Mouse (Mus musculus) liver, embryonic 11.5 days (tissue): ENCODE results near the gene Fgfr2. TPM values are rescaled to one million over a fixed set of nuclear protein-coding genes. Genes with fewer than 3 reads are reported as not detected.

Experiments used
- ATAC-seq: fragments of 200-750 bp; cut with Nextera tagmentation; replicated peaks from 2 replicates; pipeline ENCODE4 v1.8.0; 2017; ENCODE audit warnings: moderate number of reproducible peaks, mild to moderate bottlenecking, moderate TSS enrichment, moderate library complexity; ENCODE audit not compliant: low FRiP score
- DNase-seq: peaks from one replicate; pipeline ENCODE4 v3.0.0-alpha.2; 2017; ENCODE audit warnings: low spot score
- H3K27ac ChIP-seq: fragments of 300-500 bp; sonication (generic); 2 replicates; pipeline ENCODE4 v1.5.1; 2014; ENCODE audit warnings: mild to moderate bottlenecking, low read depth, low read length, control low read depth
- H3K27me3 ChIP-seq: fragments of 300-500 bp; sonication (generic); replicated peaks from 2 replicates; pipeline ENCODE4 v1.6.1; 2014; ENCODE audit warnings: low read length, mixed read lengths; ENCODE audit not compliant: control insufficient read depth, insufficient read depth
- H3K36me3 ChIP-seq: fragments of 300-500 bp; sonication (generic); 2 replicates; pipeline ENCODE4 v1.6.1; 2014; ENCODE audit warnings: mild to moderate bottlenecking, low read length, moderate library complexity, mixed read lengths; ENCODE audit not compliant: control insufficient read depth, insufficient read depth
- H3K4me1 ChIP-seq: fragments of 300-500 bp; sonication (generic); replicated peaks from 2 replicates; pipeline ENCODE4 v1.6.1; 2014; ENCODE audit warnings: low read length, mixed read lengths; ENCODE audit not compliant: control insufficient read depth, insufficient read depth
- H3K4me2 ChIP-seq: fragments of 300-500 bp; sonication (generic); 2 replicates; pipeline ENCODE4 v1.6.1; 2014; ENCODE audit warnings: mild to moderate bottlenecking, control low read depth, moderate library complexity
- H3K4me3 ChIP-seq: fragments of 300-500 bp; sonication (generic); 2 replicates; pipeline ENCODE4 v1.5.1; 2014; ENCODE audit warnings: low read depth, low read length, control low read depth
- H3K9ac ChIP-seq: fragments of 300-500 bp; sonication (generic); 2 replicates; pipeline ENCODE4 v1.6.1; 2014; ENCODE audit warnings: low read depth, low read length, control low read depth
- H3K9me3 ChIP-seq: fragments of 300-500 bp; sonication (generic); 2 replicates; pipeline ENCODE4 v1.6.1; 2016; ENCODE audit warnings: low read length, inconsistent platforms, mixed read lengths; ENCODE audit not compliant: control insufficient read depth
- WGBS: fragments of 180-500 bp; shearing (Covaris S2); extraction: QIAGEN DNeasy Blood & Tissue Kit; methylation state at CpG from one replicate; pipeline ENCODE4 v1.1.7; 2014; 5-methylcytosine and 5-hydroxymethylcytosine counted together
- polyA plus RNA-seq: library from polyadenylated mRNA; unstranded; fragments of >200 nt; fragmentation: Nextera tagmentation; extraction: Ambion mirVana; gene quantifications from 2 replicates; pipeline ENCODE4 v1.2.1, GENCODE M21; 2014

Fgfr2 gene
- polyA plus RNA-seq, 1 experiment from 2014 or later = 32.6 TPM

GRCm38 (mm10) chr7:133037618-133038017 lies 85.5 kb downstream of the Fgfr2 start:
- ATAC-seq (no peak), DNase-seq (no peak)
- Histone ChIP-seq H3K4me3 (no peak overlapping the region), H3K27me3 (no peaks in the 10 kb centered on the region), H3K9ac (no peak overlapping the region), H3K36me3 (no peaks in the 10 kb centered on the region), H3K4me1 (peaks cover 28% of the 10 kb centered on the region), H3K9me3 (no peaks in the 10 kb centered on the region), H3K27ac (no peak overlapping the region), H3K4me2 (no peak overlapping the region)
- 56% methylated on average over 4 of the region's 4 CpGs for WGBS

GRCm38 (mm10) chr7:133037217-133037616 lies 85.9 kb downstream of the Fgfr2 start:
- WGBS = 67% methylated on average over 5 of the region's 5 CpGs

GRCm38 (mm10) chr7:133035901-133036300 lies 87.2 kb downstream of the Fgfr2 start:
- H3K27me3 ChIP-seq = no peaks in the 10 kb centered on the region
- H3K4me3 ChIP-seq = no peak overlapping the region
- H3K27ac ChIP-seq = no peak overlapping the region
- no peaks in the 10 kb centered on the region for H3K36me3 ChIP-seq
- DNase-seq = no peak
- H3K4me1 ChIP-seq = peaks cover 19% of the 10 kb centered on the region
- H3K9me3 ChIP-seq = no peaks in the 10 kb centered on the region
- H3K4me2 ChIP-seq = no peak overlapping the region
- no peak for ATAC-seq
- no peak overlapping the region for H3K9ac ChIP-seq

More at GRCm38 (mm10) chr7:133037217-133037616, 85.9 kb downstream of the Fgfr2 start:
- Histone ChIP-seq H3K4me2 (no peak overlapping the region), H3K9me3 (no peaks in the 10 kb centered on the region), H3K36me3 (no peaks in the 10 kb centered on the region), H3K9ac (no peak overlapping the region), H3K27ac (no peak overlapping the region), H3K4me3 (no peak overlapping the region), H3K27me3 (no peaks in the 10 kb centered on the region), H3K4me1 (peaks cover 28% of the 10 kb centered on the region)
- ATAC-seq (no peak), DNase-seq (no peak)

- no peak overlapping the region for H3K4me3 ChIP-seq
- DNase-seq = no peak
- WGBS = 66% methylated on average over 9 of the region's 9 CpGs
- no peak overlapping the region for H3K4me2 ChIP-seq
- H3K9ac ChIP-seq = no peak overlapping the region
- H3K4me1 ChIP-seq = peaks cover 24% of the 10 kb centered on the region
- no peaks in the 10 kb centered on the region for H3K27me3 ChIP-seq
- no peak overlapping the region for H3K27ac ChIP-seq
- no peaks in the 10 kb centered on the region for H3K9me3 ChIP-seq
- ATAC-seq = peak; percentile 51
- H3K36me3 ChIP-seq = 0 out of 2 replicates have a peak, but pooled peaks cover 3% of the 10 kb centered on the region
Measured at GRCm38 (mm10) chr7:133032589-133033203, 90.5 kb downstream of the Fgfr2 start.

- no peak for ATAC-seq
- 58% methylated on average over 8 of the region's 8 CpGs for WGBS
Measured at GRCm38 (mm10) chr7:133029496-133030047, 93.6 kb downstream of the Fgfr2 start.

GRCm38 (mm10) chr7:133029004-133029403 lies 94.1 kb downstream of the Fgfr2 start:
- Histone ChIP-seq H3K9me3 (no peaks in the 10 kb centered on the region), H3K36me3 (0 out of 2 replicates have a peak, but pooled peaks cover 3% of the 10 kb centered on the region), H3K4me2 (no peak overlapping the region), H3K4me3 (no peak overlapping the region), H3K4me1 (peaks cover 36% of the 10 kb centered on the region), H3K27ac (no peak overlapping the region), H3K27me3 (no peaks in the 10 kb centered on the region), H3K9ac (no peak overlapping the region)
- DNase-seq (no peak), ATAC-seq (no peak)
- WGBS = 69% methylated on average over 8 of the region's 8 CpGs

More at GRCm38 (mm10) chr7:133029496-133030047, 93.6 kb downstream of the Fgfr2 start:
- Histone ChIP-seq H3K4me2 (no peak overlapping the region), H3K36me3 (0 out of 2 replicates have a peak, but pooled peaks cover 3% of the 10 kb centered on the region), H3K9me3 (no peaks in the 10 kb centered on the region), H3K9ac (no peak overlapping the region), H3K27ac (no peak overlapping the region), H3K4me1 (peaks cover 35% of the 10 kb centered on the region), H3K4me3 (no peak overlapping the region), H3K27me3 (no peaks in the 10 kb centered on the region)
- no peak for DNase-seq

GRCm38 (mm10) chr7:133027930-133028329 lies 95.2 kb downstream of the Fgfr2 start:
- WGBS = 85% methylated on average over 4 of the region's 4 CpGs
- H3K4me3 ChIP-seq = no peak overlapping the region
- H3K27me3 ChIP-seq = no peaks in the 10 kb centered on the region
- H3K27ac ChIP-seq = no peak overlapping the region
- no peak overlapping the region for H3K9ac ChIP-seq
- peaks cover 31% of the 10 kb centered on the region for H3K4me1 ChIP-seq
- no peaks in the 10 kb centered on the region for H3K9me3 ChIP-seq
- no peak overlapping the region for H3K4me2 ChIP-seq
- no peak for ATAC-seq
- 0 out of 2 replicates have a peak, but pooled peaks cover 3% of the 10 kb centered on the region for H3K36me3 ChIP-seq
- DNase-seq = no peak

GRCm38 (mm10) chr7:133024694-133025093 lies 98.5 kb downstream of the Fgfr2 start:
- Histone ChIP-seq H3K4me1 (peaks cover 26% of the 10 kb centered on the region), H3K4me2 (no peak overlapping the region), H3K4me3 (no peak overlapping the region), H3K9ac (no peak overlapping the region), H3K27ac (no peak overlapping the region), H3K27me3 (no peaks in the 10 kb centered on the region), H3K36me3 (no peaks in the 10 kb centered on the region), H3K9me3 (no peaks in the 10 kb centered on the region)
- 74% methylated on average over 1 of the region's 1 CpGs for WGBS
- ATAC-seq (no peak), DNase-seq (no peak)

GRCm38 (mm10) chr7:133019481-133020020 lies 103.6 kb downstream of the Fgfr2 start:
- DNase-seq (no peak), ATAC-seq (no peak)
- Histone ChIP-seq H3K27me3 (no peaks in the 10 kb centered on the region), H3K4me2 (no peak overlapping the region), H3K9me3 (no peaks in the 10 kb centered on the region), H3K36me3 (no peaks in the 10 kb centered on the region; the same call in 1 of the 2 replicates), H3K4me1 (no peaks in the 10 kb centered on the region; the same call in 1 of the 2 replicates), H3K4me3 (no peak overlapping the region), H3K27ac (no peak overlapping the region), H3K9ac (no peak overlapping the region)
- 69% methylated on average over 6 of the region's 6 CpGs for WGBS
